Mouse (Mus musculus): ENCODE data around the gene Lyrm1. TPM values are rescaled to one million over a fixed set of nuclear protein-coding genes. Genes with fewer than 3 reads are reported as not detected.

Lyrm1 gene
- 2.7 and 2.8 TPM in 2 replicates for polyA plus RNA-seq (2015; fragmentation: Nextera tagmentation; extraction: Ambion mirVana)

DNA sequence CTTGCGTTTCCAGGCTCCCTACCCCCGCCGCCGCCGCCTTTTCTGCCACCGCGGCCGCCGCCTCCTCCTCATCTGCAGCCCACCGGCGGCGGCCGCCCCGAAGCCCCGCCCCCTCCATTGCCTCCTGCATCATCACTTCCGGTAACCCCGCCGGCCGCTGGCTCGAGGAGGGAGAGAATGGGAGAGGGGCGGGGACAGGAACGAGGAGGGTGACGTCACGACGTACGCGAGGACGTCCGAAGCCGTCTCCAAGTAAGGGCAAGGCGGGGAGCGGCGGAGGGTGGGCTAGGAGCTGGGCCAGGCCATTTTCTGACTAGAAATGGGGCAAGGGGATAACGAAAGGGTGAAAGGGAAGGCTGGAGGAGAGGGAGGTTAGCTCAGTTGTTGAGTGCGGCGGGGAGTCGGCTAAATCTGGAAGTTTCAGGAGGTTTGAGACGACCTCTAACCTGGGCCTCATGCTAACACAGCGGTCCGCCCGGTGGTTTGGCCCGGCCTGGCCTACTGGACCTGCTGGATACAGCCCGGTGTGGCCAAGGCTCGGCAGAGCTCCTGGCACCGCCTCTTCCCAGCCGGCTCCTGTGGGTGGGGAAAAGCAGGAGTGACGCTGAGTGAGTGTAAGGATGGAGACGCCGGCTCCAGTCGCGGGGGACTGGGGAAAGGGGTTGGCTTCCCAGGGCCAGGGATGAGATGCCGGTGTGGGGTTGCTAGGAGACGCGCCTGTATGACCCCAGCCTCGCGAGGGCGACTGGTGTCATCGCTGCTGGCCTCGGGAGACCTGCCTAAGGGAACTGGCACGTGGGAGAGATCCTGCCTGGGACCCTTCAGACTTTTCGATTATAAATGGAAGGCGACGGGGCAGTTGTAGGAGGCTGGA is at the start of gene Lyrm1, which contains the start of gene Dcun1d3:
Gene Lyrm1, plus strand, starts transcription at position 223 of the 874 bp plus-strand sequence.
Gene Dcun1d3, minus strand, starts transcription at position 660 of the 874 bp plus-strand sequence.
- peak within 1 kb of the TSS; percentile 93 for H3K4me2 ChIP-seq (ENCODE audit: low read depth, low read length)
- H3K27ac ChIP-seq (ENCODE audit: low read length): peak within 1 kb of the TSS; percentile 66
- no peaks in the 10 kb centered on the region for H3K27me3 ChIP-seq (ENCODE audit: control insufficient read depth, insufficient read depth, low read depth, low read length)
- peak; percentile 97 for ATAC-seq (ENCODE audit: low read depth)
- H3K9ac ChIP-seq (ENCODE audit: low read depth, low read length): peak within 1 kb of the TSS; percentile 86
- WGBS (ENCODE audit: insufficient replicate concordance): under 1% methylated on average over 61 of the region's 63 CpGs
- no peaks in the 10 kb centered on the region for H3K36me3 ChIP-seq (ENCODE audit: control insufficient read depth, insufficient read depth)
- peak within 1 kb of the TSS; percentile 81 for H3K4me3 ChIP-seq (ENCODE audit: low read depth, low read length)
- peaks cover 17% of the 10 kb centered on the region for H3K4me1 ChIP-seq (ENCODE audit: control insufficient read depth, low read depth, low read length)
- H3K9me3 ChIP-seq (replicated peaks; ENCODE audit: control insufficient read depth, low read length): no peaks in the 10 kb centered on the region

DNA sequence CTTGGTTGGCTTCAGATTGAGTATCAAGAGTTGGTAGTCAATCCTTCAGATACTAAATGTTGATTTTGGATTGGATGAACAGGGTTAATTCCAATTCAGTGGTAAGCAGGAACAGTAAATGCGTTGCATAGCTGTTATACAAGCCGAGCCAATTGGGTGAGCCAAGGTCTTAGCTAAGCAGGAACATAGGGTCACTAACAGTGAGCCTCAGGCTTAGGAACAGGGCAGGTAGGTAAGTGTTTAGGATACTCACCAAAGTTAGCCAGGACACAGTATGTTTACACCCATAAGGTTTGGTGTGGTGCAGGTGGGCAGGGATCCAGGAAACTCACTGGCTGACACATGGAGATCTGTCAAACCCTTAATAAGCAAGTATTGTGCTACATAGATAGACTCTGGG is 48.3 kb upstream of the Lyrm1 start:
- H3K4me1 ChIP-seq (ENCODE audit: control insufficient read depth, low read depth, low read length): no peaks in the 10 kb centered on the region
- H3K4me3 ChIP-seq (ENCODE audit: low read depth, low read length): no peak overlapping the region
- WGBS (ENCODE audit: insufficient replicate concordance): 84% methylated on average over 2 of the region's 2 CpGs
- no peak overlapping the region for H3K27ac ChIP-seq (ENCODE audit: low read length)
- no peak overlapping the region for H3K9ac ChIP-seq (ENCODE audit: low read depth, low read length)
- no peak for ATAC-seq (ENCODE audit: low read depth)
- H3K4me2 ChIP-seq (ENCODE audit: low read depth, low read length): no peak overlapping the region
- no peaks in the 10 kb centered on the region for H3K27me3 ChIP-seq (ENCODE audit: control insufficient read depth, insufficient read depth, low read depth, low read length)
- peaks cover 5% of the 10 kb centered on the region; the same call in 1 of the 2 replicates for H3K36me3 ChIP-seq (ENCODE audit: control insufficient read depth, insufficient read depth)
- no peaks in the 10 kb centered on the region for H3K9me3 ChIP-seq (replicated peaks; ENCODE audit: control insufficient read depth, low read length)

DNA sequence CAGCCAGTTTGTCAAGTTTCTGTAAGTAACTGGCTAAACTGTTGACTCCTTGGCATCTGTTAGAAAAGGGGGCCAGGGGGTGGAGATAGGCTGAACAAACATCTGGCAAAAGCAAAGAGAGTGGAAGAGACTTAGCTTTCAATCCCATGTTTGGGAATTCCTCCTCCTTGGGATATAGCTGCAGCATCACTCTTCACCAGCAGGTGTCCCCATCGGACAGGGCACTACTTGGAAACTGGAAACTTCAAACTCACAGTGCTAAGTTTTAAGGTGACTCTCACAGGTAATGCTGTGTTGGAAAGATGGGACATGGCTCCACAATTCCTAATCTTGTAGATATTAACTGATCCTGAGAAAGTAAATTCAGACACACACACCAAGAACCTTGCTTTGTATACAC is 46.6 kb upstream of the Lyrm1 start:
- no peak overlapping the region for H3K4me3 ChIP-seq (ENCODE audit: low read depth, low read length)
- ATAC-seq (ENCODE audit: low read depth): no peak
- peaks cover 5% of the 10 kb centered on the region; the same call in 1 of the 2 replicates for H3K36me3 ChIP-seq (ENCODE audit: control insufficient read depth, insufficient read depth)
- H3K27ac ChIP-seq (ENCODE audit: low read length): no peak overlapping the region
- H3K9me3 ChIP-seq (replicated peaks; ENCODE audit: control insufficient read depth, low read length): no peaks in the 10 kb centered on the region
- WGBS (ENCODE audit: insufficient replicate concordance): 30% methylated on average over 1 of the region's 1 CpGs
- no peak overlapping the region for H3K4me2 ChIP-seq (ENCODE audit: low read depth, low read length)
- H3K4me1 ChIP-seq (ENCODE audit: control insufficient read depth, low read depth, low read length): no peaks in the 10 kb centered on the region; the same call in 1 of the 2 replicates
- no peak overlapping the region for H3K9ac ChIP-seq (ENCODE audit: low read depth, low read length)
- no peaks in the 10 kb centered on the region for H3K27me3 ChIP-seq (ENCODE audit: control insufficient read depth, insufficient read depth, low read depth, low read length)

DNA sequence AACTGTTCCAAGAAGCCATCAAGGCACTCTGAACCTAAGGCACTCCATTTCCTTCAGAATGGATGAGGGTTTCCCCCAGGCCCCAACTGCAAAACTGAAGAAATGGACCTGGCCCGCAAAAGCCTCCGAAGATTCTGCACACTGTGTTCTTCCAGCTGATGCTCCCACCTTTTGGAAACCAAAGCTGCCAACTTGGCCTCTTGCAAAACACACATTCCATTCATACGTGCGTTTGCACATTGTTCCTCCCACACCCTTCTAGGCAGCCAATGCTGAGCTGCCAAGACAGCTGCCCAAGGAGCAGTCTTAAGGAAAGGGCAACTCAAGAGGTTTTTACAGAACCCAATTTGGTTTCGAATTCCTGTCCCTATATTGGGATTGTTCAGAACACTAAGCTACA is 44.9 kb upstream of the Lyrm1 start:
- H3K4me3 ChIP-seq (ENCODE audit: low read depth, low read length): no peak overlapping the region
- no peak overlapping the region for H3K9ac ChIP-seq (ENCODE audit: low read depth, low read length)
- no peak overlapping the region for H3K27ac ChIP-seq (ENCODE audit: low read length)
- no peaks in the 10 kb centered on the region for H3K9me3 ChIP-seq (replicated peaks; ENCODE audit: control insufficient read depth, low read length)
- 0 out of 2 replicates have a peak, but pooled peaks cover 2% of the 10 kb centered on the region for H3K36me3 ChIP-seq (ENCODE audit: control insufficient read depth, insufficient read depth)
- ATAC-seq (ENCODE audit: low read depth): no peak
- H3K4me1 ChIP-seq (ENCODE audit: control insufficient read depth, low read depth, low read length): no peaks in the 10 kb centered on the region; the same call in 1 of the 2 replicates
- no peak overlapping the region for H3K4me2 ChIP-seq (ENCODE audit: low read depth, low read length)
- 78% methylated on average over 5 of the region's 5 CpGs for WGBS (ENCODE audit: insufficient replicate concordance)
- no peaks in the 10 kb centered on the region for H3K27me3 ChIP-seq (ENCODE audit: control insufficient read depth, insufficient read depth, low read depth, low read length)

DNA sequence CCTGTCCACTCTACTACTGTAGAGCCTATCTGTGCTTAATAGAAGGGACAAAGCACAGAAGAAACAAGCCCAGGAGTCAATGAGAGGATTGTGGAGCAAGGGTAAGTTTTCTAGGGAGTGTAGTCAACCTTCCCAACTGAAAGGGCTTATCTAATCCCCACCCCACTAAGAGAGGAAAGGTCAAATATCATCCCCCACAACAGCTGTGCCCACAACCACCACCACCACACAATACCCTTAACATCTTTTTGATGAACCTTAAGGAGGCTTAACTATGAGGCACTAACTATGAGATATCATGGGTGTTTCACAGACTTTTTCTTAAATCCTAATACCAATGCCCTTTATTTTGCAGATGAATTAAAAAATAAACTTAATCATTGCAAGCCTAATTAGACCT is 43.2 kb upstream of the Lyrm1 start:
- no peak overlapping the region for H3K9ac ChIP-seq (ENCODE audit: low read depth, low read length)
- H3K4me2 ChIP-seq (ENCODE audit: low read depth, low read length): no peak overlapping the region
- no peak overlapping the region for H3K27ac ChIP-seq (ENCODE audit: low read length)
- ATAC-seq (ENCODE audit: low read depth): no peak
- no peaks in the 10 kb centered on the region for H3K27me3 ChIP-seq (ENCODE audit: control insufficient read depth, insufficient read depth, low read depth, low read length)
- no peaks in the 10 kb centered on the region; the same call in 1 of the 2 replicates for H3K4me1 ChIP-seq (ENCODE audit: control insufficient read depth, low read depth, low read length)
- H3K9me3 ChIP-seq (replicated peaks; ENCODE audit: control insufficient read depth, low read length): no peaks in the 10 kb centered on the region
- H3K36me3 ChIP-seq (ENCODE audit: control insufficient read depth, insufficient read depth): 0 out of 2 replicates have a peak, but pooled peaks cover 2% of the 10 kb centered on the region
- no peak overlapping the region for H3K4me3 ChIP-seq (ENCODE audit: low read depth, low read length)

DNA sequence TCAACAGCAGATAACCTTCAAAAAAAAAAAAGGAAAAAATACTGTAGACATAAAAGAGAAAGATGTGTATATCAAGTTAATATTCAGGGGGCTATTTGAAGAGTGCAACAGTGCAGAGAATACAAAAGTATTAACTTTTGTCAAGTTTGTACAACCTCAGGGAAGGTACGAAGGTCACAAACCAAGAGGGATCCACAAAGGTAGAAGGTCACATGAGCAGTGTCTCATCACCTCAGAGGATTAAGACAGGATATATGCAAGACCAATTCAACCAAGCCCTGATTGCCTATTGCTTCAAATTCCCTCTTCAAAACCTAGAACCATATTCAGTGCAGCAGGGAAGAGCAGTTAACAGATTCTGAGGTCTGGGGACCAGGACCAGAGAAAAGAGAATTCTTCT is 42.5 kb upstream of the Lyrm1 start:
- H3K9me3 ChIP-seq (replicated peaks; ENCODE audit: control insufficient read depth, low read length): no peaks in the 10 kb centered on the region
- no peaks in the 10 kb centered on the region for H3K27me3 ChIP-seq (ENCODE audit: control insufficient read depth, insufficient read depth, low read depth, low read length)
- H3K27ac ChIP-seq (ENCODE audit: low read length): no peak overlapping the region
- H3K9ac ChIP-seq (ENCODE audit: low read depth, low read length): no peak overlapping the region
- no peak overlapping the region for H3K4me2 ChIP-seq (ENCODE audit: low read depth, low read length)
- H3K4me3 ChIP-seq (ENCODE audit: low read depth, low read length): no peak overlapping the region
- WGBS (ENCODE audit: insufficient replicate concordance): 84% methylated on average over 1 of the region's 1 CpGs
- no peaks in the 10 kb centered on the region; the same call in 1 of the 2 replicates for H3K4me1 ChIP-seq (ENCODE audit: control insufficient read depth, low read depth, low read length)
- no peak for ATAC-seq (ENCODE audit: low read depth)
- 0 out of 2 replicates have a peak, but pooled peaks cover 2% of the 10 kb centered on the region for H3K36me3 ChIP-seq (ENCODE audit: control insufficient read depth, insufficient read depth)

DNA sequence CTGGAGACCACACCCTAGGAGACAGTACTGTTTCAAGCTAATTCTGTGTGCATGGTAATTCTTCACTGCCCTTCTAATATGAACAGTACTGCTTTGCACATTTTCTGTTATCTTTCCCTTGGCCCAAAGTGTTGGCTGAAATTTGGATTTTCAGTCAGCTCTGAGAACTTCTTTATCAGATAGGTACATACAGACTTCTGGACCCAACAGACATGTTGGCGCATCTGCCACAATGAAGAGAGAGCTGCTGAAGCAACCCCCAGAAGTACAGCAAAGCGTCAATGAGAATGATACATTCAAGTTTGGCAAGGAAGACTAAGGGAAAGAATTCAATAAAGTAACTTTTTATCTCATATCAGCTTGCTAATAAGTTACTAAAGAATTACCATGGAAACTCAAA is 41.3 kb upstream of the Lyrm1 start:
- no peak for ATAC-seq (ENCODE audit: low read depth)
- no peaks in the 10 kb centered on the region; the same call in 1 of the 2 replicates for H3K4me1 ChIP-seq (ENCODE audit: control insufficient read depth, low read depth, low read length)
- H3K9me3 ChIP-seq (replicated peaks; ENCODE audit: control insufficient read depth, low read length): no peaks in the 10 kb centered on the region
- H3K27me3 ChIP-seq (ENCODE audit: control insufficient read depth, insufficient read depth, low read depth, low read length): no peaks in the 10 kb centered on the region
- 64% methylated on average over 2 of the region's 2 CpGs for WGBS (ENCODE audit: insufficient replicate concordance)
- no peak overlapping the region for H3K4me3 ChIP-seq (ENCODE audit: low read depth, low read length)
- no peaks in the 10 kb centered on the region; the same call in none of the 2 replicates for H3K36me3 ChIP-seq (ENCODE audit: control insufficient read depth, insufficient read depth)
- no peak overlapping the region for H3K9ac ChIP-seq (ENCODE audit: low read depth, low read length)
- no peak overlapping the region for H3K27ac ChIP-seq (ENCODE audit: low read length)
- H3K4me2 ChIP-seq (ENCODE audit: low read depth, low read length): no peak overlapping the region

DNA sequence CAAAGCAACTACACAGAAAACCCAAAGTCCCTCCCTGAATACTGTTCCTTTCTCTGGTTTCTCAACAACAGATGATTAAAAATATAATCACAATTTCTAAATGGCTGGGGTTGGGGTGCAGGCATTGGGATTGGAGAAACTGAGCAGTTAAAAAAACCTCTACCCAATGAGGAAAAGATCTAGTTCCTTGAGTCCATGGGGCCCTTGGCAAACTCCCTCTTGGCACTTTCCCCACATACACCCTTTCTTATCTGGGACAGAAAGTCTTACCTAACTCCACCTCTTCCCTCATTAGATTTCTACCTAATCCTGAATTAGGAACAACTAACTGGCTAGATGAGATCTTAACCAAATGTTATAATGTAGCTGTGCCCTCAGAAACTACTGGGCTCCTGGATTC is 40.6 kb upstream of the Lyrm1 start:
- Histone ChIP-seq H3K4me3 (ENCODE audit: low read depth, low read length) (no peak overlapping the region), H3K4me1 (ENCODE audit: control insufficient read depth, low read depth, low read length) (no peaks in the 10 kb centered on the region; the same call in 1 of the 2 replicates)
- ATAC-seq (ENCODE audit: low read depth): no peak

DNA sequence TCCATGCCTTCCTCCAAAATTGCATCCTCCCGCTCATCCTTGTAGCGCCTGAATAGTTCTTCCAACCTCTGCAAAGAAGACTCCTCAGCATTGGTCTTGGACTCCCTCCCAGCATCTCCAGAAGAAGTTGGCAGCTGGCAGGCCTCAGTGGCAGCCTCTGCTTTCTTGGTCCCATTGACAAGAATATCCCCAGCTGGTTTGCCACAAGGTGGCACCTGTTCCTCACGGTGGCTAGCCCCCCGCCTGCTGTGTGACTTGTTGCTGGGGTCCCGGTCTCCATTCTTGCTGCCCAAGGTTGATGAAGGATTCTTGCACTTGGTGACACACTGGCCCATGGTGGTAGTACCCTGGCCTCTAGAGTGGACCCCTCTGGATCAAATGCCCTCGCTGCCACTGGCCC is 36.2 kb upstream of the Lyrm1 start:
- Histone ChIP-seq H3K4me3 (ENCODE audit: low read depth, low read length) (no peak overlapping the region), H3K9ac (ENCODE audit: low read depth, low read length) (no peak overlapping the region), H3K36me3 (ENCODE audit: control insufficient read depth, insufficient read depth) (no peaks in the 10 kb centered on the region; the same call in none of the 2 replicates), H3K27me3 (ENCODE audit: control insufficient read depth, insufficient read depth, low read depth, low read length) (no peaks in the 10 kb centered on the region), H3K4me1 (ENCODE audit: control insufficient read depth, low read depth, low read length) (peaks cover 8% of the 10 kb centered on the region), H3K9me3 (replicated peaks; ENCODE audit: control insufficient read depth, low read length) (no peaks in the 10 kb centered on the region), H3K27ac (ENCODE audit: low read length) (no peak overlapping the region), H3K4me2 (ENCODE audit: low read depth, low read length) (no peak overlapping the region)
- WGBS (ENCODE audit: insufficient replicate concordance): 70% methylated on average over 6 of the region's 6 CpGs
- ATAC-seq (ENCODE audit: low read depth): no peak

More for the DNA sequence above, 40.6 kb upstream of the Lyrm1 start:
- no peak overlapping the region for H3K27ac ChIP-seq (ENCODE audit: low read length)
- H3K9ac ChIP-seq (ENCODE audit: low read depth, low read length): no peak overlapping the region
- H3K27me3 ChIP-seq (ENCODE audit: control insufficient read depth, insufficient read depth, low read depth, low read length): no peaks in the 10 kb centered on the region
- H3K4me2 ChIP-seq (ENCODE audit: low read depth, low read length): no peak overlapping the region
- H3K36me3 ChIP-seq (ENCODE audit: control insufficient read depth, insufficient read depth): no peaks in the 10 kb centered on the region; the same call in none of the 2 replicates
- H3K9me3 ChIP-seq (replicated peaks; ENCODE audit: control insufficient read depth, low read length): no peaks in the 10 kb centered on the region

Data from liver, embryonic 16.5 days (tissue).